Mouse (Mus musculus) olfactory bulb, adult 2 months (tissue): ENCODE measurements around the gene Olfr411.

Experiments used
- CTCF ChIP-seq: fragments of 200-500 bp; IDR thresholded peaks from 2 replicates; pipeline ENCODE4 v1.5.1; 2012; ENCODE audit warnings: low read depth, mild to moderate bottlenecking, low read length, moderate library complexity; ENCODE audit not compliant: insufficient read depth
- POLR2A ChIP-seq: fragments of 200-500 bp; IDR thresholded peaks from 2 replicates; pipeline ENCODE4 v1.6.1; 2012; ENCODE audit warnings: mild to moderate bottlenecking, low read depth, low read length, moderate library complexity; ENCODE audit not compliant: insufficient read depth

DNA sequence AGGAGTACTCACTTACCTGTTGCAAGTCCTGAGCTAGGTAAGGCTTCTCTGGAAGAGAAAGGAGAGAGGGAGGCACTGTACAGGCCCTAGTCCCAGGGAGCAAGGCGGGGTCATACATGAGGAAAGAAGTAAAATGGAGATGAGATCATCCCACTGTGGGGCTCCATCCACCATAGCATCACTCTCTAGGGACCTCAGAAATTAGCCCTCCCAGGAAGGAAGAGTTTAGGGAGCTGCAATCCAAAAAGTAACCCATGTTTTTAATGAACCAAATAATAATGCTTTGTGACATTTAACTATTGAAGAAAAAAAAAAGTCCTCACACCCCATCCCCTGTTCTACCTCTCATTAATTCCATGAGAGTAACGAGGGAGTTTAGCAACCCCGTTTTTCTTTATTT, at the start of gene Olfr411:
- TF ChIP-seq CTCF (no peak), POLR2A (no peak)
